Mouse (Mus musculus) fibroblast of lung, adult 2 months (primary cell): ENCODE data around the gene Abcc3.

ENCODE experiments used
- DNase-seq: peaks from one replicate; pipeline ENCODE4 v3.0.0-alpha.2; 2011; ENCODE audit warnings: low read depth

Gene Abcc3

GRCm38 (mm10) chr11:94326961-94327411, 65.8 kb downstream of the Abcc3 start:
- DNase-seq: no peak

- no peak for DNase-seq
Observed at GRCm38 (mm10) chr11:94324618-94325017, 68.2 kb downstream of the Abcc3 start.

- DNase-seq: no peak
Observed at GRCm38 (mm10) chr11:94323271-94323925, 69.4 kb downstream of the Abcc3 start.

GRCm38 (mm10) chr11:94322636-94323035, 70.2 kb downstream of the Abcc3 start:
- DNase-seq: no peak

- no peak for DNase-seq
Observed at GRCm38 (mm10) chr11:94321931-94322400, 70.8 kb downstream of the Abcc3 start, which contains the start of gene Luc7l3. TSS of gene Luc7l3 (minus strand) at chr11:94321988.

- no peak for DNase-seq
Observed at GRCm38 (mm10) chr11:94320969-94321930, 71.5 kb downstream of the Abcc3 start.

GRCm38 (mm10) chr11:94318056-94318455, 74.7 kb downstream of the Abcc3 start:
- no peak for DNase-seq

GRCm38 (mm10) chr11:94317515-94317914, 75.3 kb downstream of the Abcc3 start:
- DNase-seq: no peak

GRCm38 (mm10) chr11:94317014-94317413, 75.8 kb downstream of the Abcc3 start:
- no peak for DNase-seq

GRCm38 (mm10) chr11:94316528-94316927, 76.3 kb downstream of the Abcc3 start:
- DNase-seq: no peak

GRCm38 (mm10) chr11:94315308-94315707, 77.5 kb downstream of the Abcc3 start:
- DNase-seq: no peak

- no peak for DNase-seq
Observed at GRCm38 (mm10) chr11:94314098-94314652, 78.6 kb downstream of the Abcc3 start.

GRCm38 (mm10) chr11:94312733-94313132, 80.1 kb downstream of the Abcc3 start:
- no peak for DNase-seq

- DNase-seq: no peak
Observed at GRCm38 (mm10) chr11:94294996-94295845, 97.6 kb downstream of the Abcc3 start.
